Mouse (Mus musculus) neural tube, embryonic 10.5 days (tissue): ENCODE data around the gene Tbata.

ENCODE experiments used
- DNase-seq: peaks from one replicate; pipeline ENCODE4 v3.0.0-alpha.2; 2017; ENCODE audit warnings: low spot score; ENCODE audit errors: extremely low spot score

The Tbata gene

GRCm38 (mm10) chr10:61162366-61162765 lies 9.4 kb upstream of the Tbata start:
- no peak for DNase-seq

GRCm38 (mm10) chr10:61167333-61168096 lies 4.2 kb upstream of the Tbata start:
- DNase-seq = no peak

- DNase-seq = no peak
These were observed 3.4 kb upstream of the Tbata start for GRCm38 (mm10) chr10:61168393-61168792.

DNA sequence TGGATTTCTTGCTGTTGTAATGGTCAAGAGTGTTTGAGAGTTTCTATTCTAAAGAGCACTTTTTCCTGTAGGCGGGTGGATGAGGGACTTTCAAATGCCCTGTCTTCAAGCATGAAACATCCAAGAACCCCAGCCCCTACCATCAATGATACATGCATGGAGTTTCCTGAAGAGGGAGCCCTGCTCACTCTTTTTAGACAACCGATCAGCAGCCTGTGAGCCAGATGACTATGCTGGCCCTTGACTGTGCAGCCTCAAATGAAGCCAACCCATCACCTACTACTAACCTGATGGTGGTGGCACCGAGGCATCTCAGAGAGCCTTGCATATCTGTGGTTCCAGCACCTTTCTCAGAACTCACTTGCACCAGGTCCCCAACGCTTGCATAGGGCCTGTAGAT lies 742 bp downstream of the Tbata start:
- no peak for DNase-seq

GRCm38 (mm10) chr10:61174711-61175441 lies 3.1 kb downstream of the Tbata start:
- no peak for DNase-seq

GRCm38 (mm10) chr10:61175442-61176204 lies 3.9 kb downstream of the Tbata start:
- peak; percentile 52 for DNase-seq

DNA sequence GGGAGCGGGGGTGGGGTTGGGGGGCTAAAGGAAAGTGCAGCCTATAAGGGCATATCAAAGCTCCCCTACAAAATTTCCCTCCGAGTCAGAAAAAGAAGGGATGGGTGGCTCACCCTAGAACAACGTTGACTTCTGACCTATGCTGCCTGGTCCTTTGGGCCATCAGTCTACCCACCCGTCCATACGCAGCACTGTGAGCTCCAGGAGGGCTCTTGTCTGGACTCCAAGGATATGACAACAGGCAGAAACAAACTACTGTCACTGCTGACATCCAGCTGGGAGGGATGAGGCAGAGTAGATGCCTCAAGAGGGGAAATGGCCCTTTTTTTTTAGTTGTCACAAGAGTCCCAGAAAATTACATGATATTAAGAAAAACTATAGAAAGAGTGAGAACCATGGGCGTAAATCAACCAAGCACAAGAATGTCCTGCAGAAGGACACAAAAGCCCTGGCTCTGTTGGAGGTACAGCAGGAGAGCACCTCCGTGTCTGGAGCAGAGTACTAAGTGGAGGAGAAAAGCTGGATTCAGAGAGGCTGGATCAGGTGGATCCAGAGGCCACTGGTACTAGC lies 4.6 kb downstream of the Tbata start:
- no peak for DNase-seq

DNA sequence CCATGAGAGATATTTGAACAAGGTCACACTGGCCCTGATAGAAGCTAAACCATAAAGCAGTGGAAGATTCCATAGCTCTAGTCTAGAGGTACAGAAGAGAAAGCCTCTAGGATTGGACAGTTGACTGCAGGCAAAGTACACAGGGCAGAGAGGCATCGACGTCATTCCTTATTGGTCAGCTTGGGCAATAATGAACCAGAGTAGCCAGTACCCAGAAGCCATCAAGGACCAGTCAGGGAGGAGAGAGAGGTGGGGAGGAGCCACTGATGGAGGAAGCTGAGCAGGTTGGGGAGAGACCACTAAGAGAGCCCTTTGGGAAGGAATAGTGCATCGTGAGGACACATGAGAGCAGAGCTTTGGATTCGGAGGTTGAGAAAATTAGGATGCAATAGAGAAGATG lies 6.0 kb downstream of the Tbata start:
- no peak for DNase-seq

DNA sequence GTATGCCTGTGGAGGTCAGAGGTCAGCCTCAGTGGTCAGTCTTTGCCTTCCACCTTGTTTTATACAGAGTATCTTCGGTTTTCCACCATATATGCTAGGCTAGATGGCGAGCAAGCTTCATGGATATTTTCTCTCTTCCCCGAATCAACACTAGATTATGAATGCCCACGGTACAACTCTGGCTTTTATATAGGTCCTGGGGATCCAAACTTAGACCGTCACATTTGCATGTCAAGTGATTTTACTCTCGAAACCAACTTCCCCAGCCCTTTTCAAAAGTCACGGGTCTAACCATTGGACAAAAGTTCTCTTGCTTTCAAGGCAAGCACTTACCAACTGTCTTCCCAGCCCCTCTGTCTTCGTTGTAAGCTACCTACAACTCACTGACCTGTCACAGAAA lies 6.9 kb downstream of the Tbata start:
- DNase-seq = no peak

DNA sequence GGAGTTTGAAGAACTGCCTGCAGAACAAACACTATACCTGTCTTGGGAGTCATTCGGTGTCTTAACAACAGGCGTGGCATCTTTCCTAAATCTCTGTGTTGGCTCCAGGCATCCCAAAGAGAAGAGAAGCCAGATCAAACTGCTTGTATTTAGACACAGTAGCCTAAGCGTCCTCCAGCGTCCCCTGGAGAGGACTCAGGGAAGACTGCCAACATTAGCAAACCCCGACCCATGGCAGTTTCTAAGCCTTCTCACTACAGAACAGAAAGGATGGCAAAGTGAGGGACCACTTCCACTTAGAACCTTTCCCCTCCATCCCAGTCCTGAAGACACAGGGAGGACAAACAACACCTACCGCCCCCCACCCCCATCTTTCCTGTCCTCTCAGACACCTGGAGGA lies 8.2 kb downstream of the Tbata start:
- DNase-seq = no peak

DNA sequence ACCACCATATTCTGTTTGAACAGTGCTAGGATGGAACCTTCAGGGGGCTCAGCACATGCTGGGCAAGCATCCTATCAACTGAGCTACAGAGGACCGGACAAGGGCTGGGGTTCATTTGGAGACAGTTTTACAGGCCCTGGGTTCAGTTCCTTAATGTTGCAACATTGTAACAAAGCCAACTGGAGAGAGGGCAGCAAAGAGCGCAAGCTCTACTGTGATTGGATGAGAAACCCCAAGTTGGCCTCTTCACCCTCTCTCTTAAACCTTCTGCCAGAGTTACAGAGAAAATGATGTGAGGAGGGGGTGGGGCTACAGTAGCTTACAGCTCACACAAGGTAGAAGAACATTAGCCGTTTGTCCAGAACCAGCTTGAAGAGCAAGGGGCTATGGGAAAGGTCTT lies 15.2 kb downstream of the Tbata start:
- no peak for DNase-seq

DNA sequence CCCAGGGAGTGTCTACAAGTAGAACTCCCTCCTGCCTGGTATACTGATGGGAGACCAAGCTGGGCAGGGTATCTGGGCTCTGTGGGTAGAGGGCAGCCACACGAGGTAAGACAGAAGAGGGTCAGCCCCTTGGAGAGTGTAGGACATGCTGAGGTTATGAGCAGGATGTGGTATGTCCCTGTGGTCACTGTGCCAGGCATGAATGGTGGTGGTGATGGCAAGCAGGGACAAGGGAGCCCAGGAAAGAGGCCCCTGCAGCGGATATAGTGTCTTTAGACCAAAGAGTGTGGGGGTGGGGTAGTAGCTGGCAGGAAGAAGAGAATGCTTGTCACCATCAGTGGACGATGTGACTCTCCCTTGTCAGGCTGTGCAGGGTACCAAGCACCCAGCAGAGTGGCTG lies 16.3 kb downstream of the Tbata start:
- no peak for DNase-seq

- no peak for DNase-seq
These were observed 22.9 kb downstream of the Tbata start for GRCm38 (mm10) chr10:61194611-61195010.

- no peak for DNase-seq
These were observed 23.5 kb downstream of the Tbata start for GRCm38 (mm10) chr10:61195216-61195615.

DNA sequence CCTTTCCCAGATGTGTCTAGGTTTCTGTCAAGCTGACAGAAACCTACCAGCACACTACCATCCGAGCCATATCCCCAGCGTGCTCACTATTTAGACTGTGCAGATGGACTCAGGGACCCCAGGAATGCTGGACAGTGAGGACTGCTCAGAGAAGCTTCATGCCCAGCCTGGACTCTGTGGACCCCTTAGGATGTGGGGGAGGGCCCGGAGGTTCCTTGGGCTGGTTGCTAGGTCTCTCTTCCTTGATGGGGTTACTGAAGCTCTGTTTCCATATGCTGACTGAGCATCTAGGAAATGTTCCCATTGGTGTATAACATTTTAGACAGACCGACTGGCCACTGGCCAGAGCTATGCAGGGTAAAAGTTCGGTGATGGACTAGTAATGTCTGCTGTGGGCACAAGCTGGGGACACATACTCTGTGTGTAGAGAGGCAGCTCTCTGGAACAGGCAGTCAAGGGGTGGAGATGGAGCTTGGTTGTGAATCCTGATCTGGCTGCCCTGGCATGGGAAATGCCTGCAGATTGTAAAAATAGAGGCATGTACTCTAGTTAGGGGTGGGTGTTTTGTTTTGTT lies 24.1 kb downstream of the Tbata start:
- DNase-seq = no peak

DNA sequence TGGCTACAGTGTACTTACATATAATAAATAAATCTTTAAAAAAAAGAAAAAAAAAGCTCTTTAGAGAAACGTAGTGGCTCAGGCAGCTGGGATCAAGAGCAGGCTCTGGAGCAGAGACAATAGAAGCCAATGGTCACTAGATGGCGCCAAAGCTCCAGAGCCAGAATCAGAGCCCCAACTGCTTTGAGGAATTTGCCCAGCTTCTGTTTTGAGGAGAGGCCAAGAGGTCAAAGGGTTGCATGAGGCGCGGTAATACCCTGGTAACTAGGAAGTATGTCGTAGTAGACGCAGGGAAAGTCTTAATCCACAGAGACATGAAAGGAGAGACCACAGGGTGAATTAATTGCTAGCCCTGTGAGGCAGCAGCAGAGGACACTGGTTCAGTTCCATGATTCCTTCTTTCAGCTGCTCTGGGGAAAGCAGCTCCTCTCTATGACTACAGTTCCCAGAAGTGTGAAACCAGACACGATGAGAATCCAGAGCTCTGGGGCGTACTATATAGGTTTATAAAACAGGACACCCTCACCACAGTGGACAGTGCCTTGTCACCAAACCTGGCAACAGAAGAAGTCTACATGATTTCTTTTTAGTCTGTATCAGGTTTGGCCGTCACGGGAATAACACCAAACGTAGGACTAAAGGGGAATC lies 27.9 kb downstream of the Tbata start:
- peak; percentile 82 for DNase-seq

GRCm38 (mm10) chr10:61200232-61200820 lies 28.6 kb downstream of the Tbata start:
- DNase-seq = no peak

DNA sequence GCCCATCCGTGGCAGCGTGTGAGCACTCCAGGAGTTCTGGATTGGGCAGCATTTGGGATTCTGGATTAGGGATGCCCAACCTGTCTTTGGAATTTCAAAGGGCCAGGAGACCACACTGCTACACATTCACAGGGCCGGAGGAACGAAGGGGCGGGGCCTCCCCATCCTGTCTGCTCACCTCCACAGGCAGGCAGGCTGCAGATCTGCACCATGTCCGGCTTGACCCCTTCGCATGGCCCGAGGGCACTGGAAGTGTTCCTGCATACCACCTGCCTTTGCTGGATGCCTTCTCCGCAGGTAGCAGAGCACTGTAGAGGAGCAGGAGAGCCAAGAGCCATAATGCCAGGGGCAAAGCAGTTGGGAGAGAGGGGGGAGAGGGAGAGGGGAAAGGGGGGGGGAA lies 29.2 kb downstream of the Tbata start:
- no peak for DNase-seq

DNA sequence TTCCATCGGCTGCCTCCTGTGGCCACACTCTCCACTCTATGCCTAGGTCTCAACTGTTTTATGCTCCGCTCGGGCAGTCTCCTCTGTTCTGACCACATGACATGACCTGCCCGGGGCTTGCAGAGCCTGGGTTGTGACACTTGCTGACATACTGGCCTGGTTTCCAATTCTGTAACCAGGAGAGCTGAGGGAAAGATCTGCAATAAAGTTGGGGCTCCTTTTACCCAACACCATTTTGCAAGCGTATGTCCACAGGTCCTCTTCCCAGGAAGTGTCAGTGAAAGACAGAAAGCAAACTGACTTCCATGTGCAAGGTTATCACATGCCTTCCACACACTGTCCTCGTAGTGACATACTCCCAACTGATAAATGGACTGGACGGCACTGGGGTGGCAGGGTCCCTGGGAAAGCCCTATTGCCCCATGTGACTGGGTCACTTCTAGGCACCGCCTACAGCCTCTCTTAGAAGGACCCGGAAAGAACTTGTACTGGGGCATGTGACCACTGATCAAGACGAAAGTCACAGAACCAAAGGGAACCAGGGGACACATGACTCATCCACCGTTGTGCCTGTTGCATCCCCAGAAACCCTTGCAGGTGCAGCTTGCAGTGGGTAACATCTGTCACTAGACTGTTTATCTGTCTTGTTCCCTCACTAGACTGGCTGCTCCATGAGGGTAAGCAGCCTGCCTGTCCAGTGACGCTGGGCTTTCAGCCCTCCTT lies 30.0 kb downstream of the Tbata start:
- no peak for DNase-seq

DNA sequence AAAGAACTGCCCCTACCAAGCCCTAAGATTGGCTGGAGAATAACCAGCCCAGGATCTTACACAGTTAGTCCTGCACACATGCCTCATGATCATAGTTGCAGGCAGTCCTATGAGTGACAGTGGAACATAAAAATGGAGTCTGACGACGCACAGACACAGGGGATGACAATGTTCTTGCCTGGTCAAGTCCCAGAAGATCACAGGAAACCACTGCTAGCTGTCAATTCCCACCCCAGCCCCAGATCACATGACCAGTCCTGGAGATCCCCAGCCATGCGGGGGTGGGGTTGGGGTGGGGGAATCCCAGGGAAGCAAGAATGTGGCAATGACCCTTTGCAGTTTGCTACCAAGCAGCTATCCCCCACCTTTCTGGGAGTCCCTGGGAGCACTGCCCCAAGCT lies 32.2 kb downstream of the Tbata start:
- no peak for DNase-seq
